Mouse (Mus musculus) fibroblast of lung, adult 2 months (primary cell): Measurements from ENCODE around the gene Atp8b2.

Source experiments
- DNase-seq: peaks from one replicate; pipeline ENCODE4 v3.0.0-alpha.2; 2011; ENCODE audit warnings: low read depth

The Atp8b2 gene

GRCm38 (mm10) chr3:89959435-89959834 lies 3.9 kb downstream of the Atp8b2 start:
- DNase-seq: no peak

- no peak for DNase-seq
Measured at GRCm38 (mm10) chr3:89957880-89958279, 5.4 kb downstream of the Atp8b2 start.

- DNase-seq: no peak
Measured at GRCm38 (mm10) chr3:89956177-89956971, 6.9 kb downstream of the Atp8b2 start.

GRCm38 (mm10) chr3:89953420-89953819 lies 9.9 kb downstream of the Atp8b2 start:
- peak; percentile 52 for DNase-seq

GRCm38 (mm10) chr3:89948655-89949054 lies 14.7 kb downstream of the Atp8b2 start:
- DNase-seq: no peak

- no peak for DNase-seq
Measured at GRCm38 (mm10) chr3:89948021-89948420, 15.3 kb downstream of the Atp8b2 start.

GRCm38 (mm10) chr3:89945026-89945425 lies 18.3 kb downstream of the Atp8b2 start:
- DNase-seq: no peak

- no peak for DNase-seq
Measured at GRCm38 (mm10) chr3:89942894-89943293, 20.4 kb downstream of the Atp8b2 start.

- no peak for DNase-seq
Measured at GRCm38 (mm10) chr3:89936495-89936894, 26.8 kb downstream of the Atp8b2 start.

GRCm38 (mm10) chr3:89932925-89933324 lies 30.4 kb downstream of the Atp8b2 start:
- no peak for DNase-seq

GRCm38 (mm10) chr3:89928956-89929355 lies 34.4 kb downstream of the Atp8b2 start:
- no peak for DNase-seq

GRCm38 (mm10) chr3:89926440-89926839 lies 36.9 kb downstream of the Atp8b2 start:
- no peak for DNase-seq

- no peak for DNase-seq
Measured at GRCm38 (mm10) chr3:89920711-89921110, 42.6 kb downstream of the Atp8b2 start.

GRCm38 (mm10) chr3:89917408-89917807 lies 45.9 kb downstream of the Atp8b2 start:
- DNase-seq: no peak

- no peak for DNase-seq
Measured at GRCm38 (mm10) chr3:89916622-89917021, 46.7 kb downstream of the Atp8b2 start.

- DNase-seq: no peak
Measured at GRCm38 (mm10) chr3:89914700-89915099, 48.6 kb downstream of the Atp8b2 start.

- DNase-seq: peak; percentile 72
Measured at GRCm38 (mm10) chr3:89912543-89913391, 50.5 kb downstream of the Atp8b2 start, which contains the start of gene Il6ra. TSS of gene Il6ra (minus strand) at chr3:89913196.

- DNase-seq: no peak
Measured at GRCm38 (mm10) chr3:89912108-89912542, 51.2 kb downstream of the Atp8b2 start.

GRCm38 (mm10) chr3:89911207-89911606 lies 52.1 kb downstream of the Atp8b2 start:
- no peak for DNase-seq

GRCm38 (mm10) chr3:89909703-89910542 lies 53.4 kb downstream of the Atp8b2 start:
- DNase-seq: no peak

- DNase-seq: no peak
Measured at GRCm38 (mm10) chr3:89908836-89909235, 54.5 kb downstream of the Atp8b2 start.

- DNase-seq: no peak
Measured at GRCm38 (mm10) chr3:89907846-89908245, 55.5 kb downstream of the Atp8b2 start.
